Mouse (Mus musculus) G1E (cell line): ENCODE measurements around the gene Eif2d. TPM values are rescaled to one million over a fixed set of nuclear protein-coding genes. Genes with fewer than 3 reads are reported as not detected.

Source experiments
- ATAC-seq: 2 replicates; pipeline ENCODE4 v1.8.0; 2016; ENCODE audit warnings: mild to moderate bottlenecking; ENCODE audit not compliant: insufficient number of reproducible peaks, poor library complexity, low FRiP score, severe bottlenecking; ENCODE audit errors: extremely low read depth
- DNase-seq: peaks from one replicate; pipeline ENCODE4 v3.0.0; 2012; ENCODE audit warnings: low spot score
- H3K27me3 ChIP-seq: 2 replicates; pipeline ENCODE4 v1.6.1; 2012; ENCODE audit warnings: mild to moderate bottlenecking, low read length, inconsistent platforms; ENCODE audit not compliant: insufficient read depth
- H3K36me3 ChIP-seq: replicated peaks from 2 replicates; pipeline ENCODE3; 2012; ENCODE audit warnings: mild to moderate bottlenecking, inconsistent platforms
- H3K4me1 ChIP-seq: 2 replicates; pipeline ENCODE4 v1.6.1; 2012; ENCODE audit warnings: low read depth, low read length, inconsistent platforms, mixed read lengths; ENCODE audit not compliant: insufficient read depth
- H3K4me3 ChIP-seq: 2 replicates; pipeline ENCODE4 v1.5.1; 2012; ENCODE audit warnings: low read depth, mild to moderate bottlenecking, inconsistent platforms, low read length, moderate library complexity, mixed read lengths
- H3K9me3 ChIP-seq: replicated peaks from 2 replicates; pipeline ENCODE4 v1.6.1; 2012; ENCODE audit warnings: inconsistent platforms
- CTCF ChIP-seq: IDR thresholded peaks from 2 replicates; pipeline ENCODE4 v1.5.1; 2012; ENCODE audit warnings: low read depth, low read length, inconsistent platforms, mixed read lengths
- GATA1 ChIP-seq: IDR thresholded peaks from 2 replicates; pipeline ENCODE4 v1.6.1; 2012; ENCODE audit warnings: borderline replicate concordance, low read length, inconsistent platforms, mixed read lengths
- GATA2 ChIP-seq: IDR thresholded peaks from 2 replicates; pipeline ENCODE4 v1.6.1; 2012; ENCODE audit warnings: low read depth, low read length, inconsistent platforms, borderline replicate concordance
- POLR2AphosphoS5 ChIP-seq: IDR thresholded peaks from 2 replicates; pipeline ENCODE4 v1.6.1; 2012; ENCODE audit warnings: low read depth, low read length, inconsistent platforms; ENCODE audit not compliant: insufficient replicate concordance
- TAL1 ChIP-seq: conservative IDR thresholded peaks from 2 replicates; pipeline ENCODE4 v1.6.1; 2012; ENCODE audit warnings: low read depth, low read length, inconsistent platforms, mixed read lengths
- polyA plus RNA-seq: library from polyadenylated mRNA; stranded (reverse); fragments of >175 nt; gene quantifications from 2 replicates; pipeline ENCODE4 v1.2.3, GENCODE M21; 2012
- total RNA-seq, 2 experiments: library from RNA; stranded (forward) in 1 of 2; stranded (reverse) in 1 of 2; fragments of 200-1000 nt in 1 of 2; fragments of >200 nt in 1 of 2; fragmentation: Nextera tagmentation in 1 of 2; gene quantifications; 2 replicates each; pipeline ENCODE4 v1.2.3; 2014 to 2017

Eif2d gene
- total and polyA plus RNA-seq, 3 experiments, result 70.5 to 347 (median 79.5) TPM

- TF ChIP-seq CTCF (no peak), GATA2 (no peak), GATA1 (no peak), POLR2AphosphoS5 (no peak), TAL1 (no peak)
- Histone ChIP-seq H3K36me3 (no peaks in the 10 kb centered on the region), H3K4me3 (no peak overlapping the region), H3K4me1 (peaks cover 7% of the 10 kb centered on the region; the same call in 1 of the 2 replicates), H3K27me3 (peaks cover 70% of the 10 kb centered on the region), H3K9me3 (no peaks in the 10 kb centered on the region)
- DNase-seq (no peak), ATAC-seq (no peak)
Measured at GRCm38 (mm10) chr1:131187856-131188255, 34.9 kb downstream of the Eif2d start.

GRCm38 (mm10) chr1:131188655-131189054 lies 35.7 kb downstream of the Eif2d start:
- Histone ChIP-seq H3K4me1 (peaks cover 7% of the 10 kb centered on the region; the same call in 1 of the 2 replicates), H3K9me3 (no peaks in the 10 kb centered on the region), H3K36me3 (no peaks in the 10 kb centered on the region), H3K4me3 (no peak overlapping the region), H3K27me3 (peaks cover 70% of the 10 kb centered on the region)
- DNase-seq (no peak), ATAC-seq (no peak)
- TF ChIP-seq TAL1, result no peak
- TF ChIP-seq POLR2AphosphoS5, result no peak
- TF ChIP-seq GATA1, result no peak
- no peak for TF ChIP-seq GATA2
- TF ChIP-seq CTCF, result no peak

GRCm38 (mm10) chr1:131193746-131194145 lies 40.8 kb downstream of the Eif2d start:
- no peak for TF ChIP-seq POLR2AphosphoS5
- TF ChIP-seq GATA1, result no peak
- TF ChIP-seq GATA2, result no peak
- no peak for TF ChIP-seq CTCF
- no peak for TF ChIP-seq TAL1
- Histone ChIP-seq H3K27me3 (peaks cover 58% of the 10 kb centered on the region), H3K36me3 (no peaks in the 10 kb centered on the region), H3K4me1 (no peaks in the 10 kb centered on the region), H3K4me3 (no peak overlapping the region), H3K9me3 (no peaks in the 10 kb centered on the region)
- DNase-seq, result no peak
- no peak for ATAC-seq

- no peaks in the 10 kb centered on the region for H3K36me3 ChIP-seq
- H3K4me3 ChIP-seq, result no peak overlapping the region
- peaks cover 11% of the 10 kb centered on the region for H3K4me1 ChIP-seq
- H3K9me3 ChIP-seq, result no peaks in the 10 kb centered on the region
- no peak for DNase-seq
- no peak for ATAC-seq
- no peak for TF ChIP-seq GATA2
- TF ChIP-seq POLR2AphosphoS5, result no peak
- no peak for TF ChIP-seq GATA1
- no peak for TF ChIP-seq TAL1
- no peak for TF ChIP-seq CTCF
- peaks cover 65% of the 10 kb centered on the region for H3K27me3 ChIP-seq
Measured at GRCm38 (mm10) chr1:131195653-131196052, 42.7 kb downstream of the Eif2d start.

- Histone ChIP-seq H3K4me3 (no peak overlapping the region), H3K27me3 (peaks cover 70% of the 10 kb centered on the region), H3K9me3 (no peaks in the 10 kb centered on the region), H3K4me1 (peaks cover 11% of the 10 kb centered on the region), H3K36me3 (no peaks in the 10 kb centered on the region)
- ATAC-seq (no peak), DNase-seq (no peak)
- no peak for TF ChIP-seq TAL1
- TF ChIP-seq CTCF, result no peak
- TF ChIP-seq GATA1, result no peak
- TF ChIP-seq POLR2AphosphoS5, result no peak
- no peak for TF ChIP-seq GATA2
Measured at GRCm38 (mm10) chr1:131196107-131196506, 43.1 kb downstream of the Eif2d start.

GRCm38 (mm10) chr1:131198417-131198960 lies 45.5 kb downstream of the Eif2d start:
- TF ChIP-seq CTCF (no peak), GATA2 (no peak), TAL1 (no peak), GATA1 (no peak), POLR2AphosphoS5 (no peak)
- DNase-seq (no peak), ATAC-seq (no peak)
- H3K27me3 ChIP-seq, result peaks cover 70% of the 10 kb centered on the region
- no peaks in the 10 kb centered on the region for H3K36me3 ChIP-seq
- peaks cover 11% of the 10 kb centered on the region for H3K4me1 ChIP-seq
- no peaks in the 10 kb centered on the region for H3K9me3 ChIP-seq
- no peak overlapping the region for H3K4me3 ChIP-seq
